Mouse (Mus musculus) thymus, postnatal 14 days (tissue): ENCODE results near the gene Gm29735.

Source experiments
- DNase-seq: peaks from one replicate; pipeline ENCODE4 v3.0.0; 2021

Gene Gm29735

DNA sequence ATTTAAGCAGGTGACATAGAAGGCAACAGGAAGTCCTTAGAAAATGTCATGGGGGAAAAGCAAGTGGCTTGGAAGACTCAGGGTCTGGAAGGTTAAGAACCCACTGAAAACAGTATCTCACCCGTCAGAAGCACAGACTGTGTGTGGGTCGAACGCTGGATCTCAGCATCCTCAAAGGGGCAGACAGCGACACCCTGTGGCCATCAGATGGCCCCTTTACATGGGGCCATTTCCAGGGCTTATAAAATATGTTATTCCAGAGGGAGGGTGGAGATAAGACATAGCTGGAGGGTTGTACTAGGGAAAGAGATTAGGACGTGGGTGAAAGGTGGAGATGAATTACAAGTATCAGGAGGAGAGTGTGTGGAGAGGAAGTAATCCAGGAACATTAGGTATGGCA, 37.3 kb downstream of the Gm29735 start:
- no peak for DNase-seq
